Mouse (Mus musculus) lung, postnatal 0 days (tissue): Measurements from ENCODE around the gene Zbtb7a. TPM values are rescaled to one million over a fixed set of nuclear protein-coding genes. Genes with fewer than 3 reads are reported as not detected.

Experiments
- ATAC-seq: fragments of 200-750 bp; cut with Nextera tagmentation; 2 replicates; pipeline ENCODE4 v1.8.0; 2017; ENCODE audit warnings: moderate library complexity
- DNase-seq: peaks from one replicate; pipeline ENCODE4 v3.0.0-alpha.2; 2016; ENCODE audit warnings: low spot score
- H3K27ac ChIP-seq: fragments of 300-500 bp; sonication (generic); 2 replicates; pipeline ENCODE4 v1.5.1; 2014; ENCODE audit warnings: antibody characterized with exemption, mild to moderate bottlenecking, low read length, mixed read lengths
- H3K27me3 ChIP-seq: fragments of 300-500 bp; sonication (generic); replicated peaks from 2 replicates; pipeline ENCODE4 v1.6.1; 2014; ENCODE audit warnings: low read length, mixed read lengths; ENCODE audit not compliant: insufficient read depth
- H3K36me3 ChIP-seq: fragments of 300-500 bp; sonication (generic); 2 replicates; pipeline ENCODE4 v1.6.1; 2014; ENCODE audit warnings: low read length, mixed read lengths; ENCODE audit not compliant: insufficient read depth
- H3K4me1 ChIP-seq: fragments of 300-500 bp; sonication (generic); 2 replicates; pipeline ENCODE4 v1.6.1; 2014; ENCODE audit warnings: antibody characterized with exemption, low read depth, low read length, mixed read lengths; ENCODE audit not compliant: insufficient read depth
- H3K4me2 ChIP-seq: fragments of 300-500 bp; sonication (generic); replicated peaks from 2 replicates; pipeline ENCODE4 v1.6.1; 2014; ENCODE audit warnings: low read depth, mild to moderate bottlenecking, low read length, moderate library complexity, mixed read lengths
- H3K4me3 ChIP-seq: fragments of 300-500 bp; sonication (generic); 2 replicates; pipeline ENCODE4 v1.5.1; 2014; ENCODE audit warnings: low read depth, low read length
- H3K9ac ChIP-seq: fragments of 300-500 bp; sonication (generic); replicated peaks from 2 replicates; pipeline ENCODE4 v1.6.1; 2014; ENCODE audit warnings: low read depth, mild to moderate bottlenecking
- H3K9me3 ChIP-seq: fragments of 300-500 bp; sonication (generic); 2 replicates; pipeline ENCODE4 v1.6.1; 2016; ENCODE audit warnings: low read length, mixed read lengths
- CTCF ChIP-seq: IDR thresholded peaks from 2 replicates; pipeline ENCODE4 v1.5.1; 2016; ENCODE audit warnings: antibody characterized with exemption, mild to moderate bottlenecking
- EP300 ChIP-seq: IDR thresholded peaks from 2 replicates; pipeline ENCODE4 v1.6.1; 2016; ENCODE audit warnings: antibody characterized with exemption, mild to moderate bottlenecking, control low read depth
- WGBS: fragments of 180-500 bp; shearing (Covaris S2); extraction: QIAGEN DNeasy Blood & Tissue Kit; methylation state at CpG from one replicate; pipeline ENCODE4 v1.1.7; 2014; 5-methylcytosine and 5-hydroxymethylcytosine counted together
- polyA plus RNA-seq: library from polyadenylated mRNA; unstranded; fragments of >200 nt; fragmentation: Nextera tagmentation; extraction: Ambion mirVana; gene quantifications from 2 replicates; pipeline ENCODE4 v1.2.1, GENCODE M21; 2015

Gene Zbtb7a
- polyA plus RNA-seq, 1 experiment from 2014 or later: 58.2 TPM

DNA sequence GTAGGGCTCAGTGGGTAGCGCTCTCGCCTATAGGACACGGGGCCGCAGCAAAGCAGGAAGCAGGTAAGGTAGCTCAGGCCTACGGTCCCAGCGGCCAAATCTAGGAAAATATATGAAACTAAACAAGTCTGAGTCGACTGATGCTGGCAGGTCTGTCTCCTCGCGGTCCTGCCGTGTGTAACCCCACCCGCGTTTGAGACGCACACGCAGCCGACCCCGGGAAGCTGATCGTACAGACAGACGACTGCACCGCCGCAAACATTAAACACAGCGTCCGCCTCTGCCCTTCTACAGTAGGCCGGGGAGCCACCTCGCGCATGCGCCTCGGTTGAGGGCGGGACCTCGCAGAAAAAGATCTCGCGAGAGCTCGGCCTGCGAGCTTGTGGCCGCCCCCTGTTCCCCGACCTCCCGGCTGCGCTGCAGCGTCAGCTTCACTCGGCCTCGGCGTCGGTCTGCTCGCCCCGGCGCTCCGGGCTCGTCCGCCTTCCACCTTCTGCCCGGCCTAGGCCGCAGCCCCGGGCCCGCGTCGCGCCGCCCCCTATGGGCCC, 29.4 kb upstream of the Zbtb7a start, which contains the start of gene Map2k2:
Map2k2 (plus strand) TSS at position 351 of the 548 bp plus-strand sequence.
- peak; percentile 37; the same call in 1 of the 2 replicates for TF ChIP-seq EP300
- no peak for TF ChIP-seq CTCF
- Histone ChIP-seq H3K27me3 (no peaks in the 10 kb centered on the region), H3K36me3 (peaks cover 19% of the 10 kb centered on the region), H3K27ac (peak within 1 kb of the TSS; percentile 99), H3K4me1 (peaks cover 7% of the 10 kb centered on the region), H3K9me3 (no peaks in the 10 kb centered on the region), H3K9ac (peak within 1 kb of the TSS; percentile 79), H3K4me3 (peak within 1 kb of the TSS; percentile 74), H3K4me2 (peak within 1 kb of the TSS; percentile 61)
- 2% methylated on average over 55 of the region's 56 CpGs for WGBS
- peak; percentile 98 for DNase-seq
- peak; percentile 97 for ATAC-seq

DNA sequence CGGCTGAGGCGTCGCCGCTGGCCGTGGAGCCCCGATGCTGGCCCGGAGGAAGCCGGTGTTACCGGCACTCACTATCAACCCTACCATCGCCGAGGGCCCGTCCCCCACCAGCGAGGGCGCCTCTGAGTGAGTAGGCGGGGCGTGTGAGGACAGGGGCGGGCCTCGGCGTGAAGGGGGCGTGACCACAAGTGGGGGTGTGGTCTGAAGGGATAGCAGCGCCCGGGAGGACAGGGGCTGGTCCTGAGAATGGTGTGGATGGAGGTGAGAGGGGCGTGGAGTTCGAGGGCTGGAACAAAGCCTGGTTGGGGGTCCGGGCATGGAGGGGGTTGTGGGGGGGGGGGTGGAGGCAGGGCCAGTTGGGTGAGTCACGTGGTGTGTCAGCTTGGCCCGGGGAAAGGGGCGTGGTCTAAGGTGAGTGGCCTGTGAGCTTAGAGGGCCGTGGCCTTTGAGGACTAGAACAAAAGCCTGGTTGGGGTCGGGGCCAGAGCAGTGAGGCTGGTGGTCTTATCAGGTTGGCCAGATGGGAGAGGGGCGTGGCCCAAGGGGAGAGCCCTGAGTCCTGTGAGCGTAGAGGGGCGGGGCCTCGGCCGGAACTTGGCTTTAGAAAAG, 28.8 kb upstream of the Zbtb7a start:
- H3K9me3 ChIP-seq: no peaks in the 10 kb centered on the region
- ATAC-seq: peak; percentile 94
- peak overlapping the region; percentile 79 for H3K9ac ChIP-seq

DNA sequence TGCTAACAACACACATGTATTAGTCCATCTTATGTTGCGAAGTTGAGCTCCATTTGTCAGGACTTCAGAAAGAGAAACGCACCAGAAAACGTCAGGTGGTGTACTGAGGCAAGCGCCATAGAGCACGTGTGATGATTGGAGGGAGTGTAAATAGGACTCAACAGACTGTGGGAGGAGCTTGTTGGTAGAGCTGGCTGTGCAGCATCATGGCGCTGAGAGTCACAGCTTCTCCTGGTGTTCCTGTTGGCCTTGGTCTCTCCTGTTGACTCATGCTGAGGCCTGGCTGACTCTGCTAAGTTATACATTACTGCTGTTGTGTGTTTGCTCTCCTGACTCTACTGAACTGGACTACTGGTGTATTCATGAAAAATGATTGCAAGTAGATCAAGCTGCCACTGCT, 22.1 kb upstream of the Zbtb7a start:
- WGBS: 85% methylated on average over 6 of the region's 6 CpGs
- TF ChIP-seq EP300 (no peak), CTCF (no peak)
- Histone ChIP-seq H3K36me3 (peaks cover 39% of the 10 kb centered on the region), H3K9me3 (no peaks in the 10 kb centered on the region), H3K4me3 (no peak overlapping the region), H3K4me2 (no peak overlapping the region), H3K4me1 (no peaks in the 10 kb centered on the region), H3K27ac (no peak overlapping the region), H3K27me3 (no peaks in the 10 kb centered on the region), H3K9ac (no peak overlapping the region)
- no peak for ATAC-seq
- no peak for DNase-seq

More for the DNA sequence above, 28.8 kb upstream of the Zbtb7a start:
- Histone ChIP-seq H3K36me3 (peaks cover 19% of the 10 kb centered on the region), H3K27ac (peak overlapping the region; percentile 99), H3K4me2 (peak overlapping the region; percentile 61), H3K4me1 (peaks cover 7% of the 10 kb centered on the region), H3K4me3 (peak overlapping the region; percentile 74), H3K27me3 (no peaks in the 10 kb centered on the region)
- WGBS: under 1% methylated on average over 33 of the region's 35 CpGs
- DNase-seq: peak; percentile 90
- TF ChIP-seq CTCF (peak; percentile 56), EP300 (no peak)

DNA sequence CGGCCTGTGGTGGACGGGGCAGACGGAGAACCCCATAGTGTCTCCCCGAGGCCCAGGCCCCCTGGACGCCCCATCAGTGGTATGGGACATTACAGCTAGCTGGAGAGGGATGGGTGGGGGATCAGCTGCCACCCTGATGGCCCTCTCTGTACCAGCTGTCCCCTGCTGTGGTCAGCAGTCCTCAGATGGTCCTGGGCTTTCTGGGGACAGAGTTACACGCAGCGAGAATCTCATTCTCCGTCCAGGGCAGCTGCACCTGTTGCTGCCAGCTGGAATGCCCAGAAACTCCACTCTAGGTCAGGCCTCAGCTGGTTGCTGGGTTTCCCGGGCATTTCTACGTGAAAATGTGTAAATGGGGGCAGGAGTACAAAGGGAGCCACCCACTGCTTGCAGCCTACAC, 15.4 kb upstream of the Zbtb7a start:
- H3K4me2 ChIP-seq: no peak overlapping the region
- H3K36me3 ChIP-seq: peaks cover 49% of the 10 kb centered on the region
- DNase-seq (no peak), ATAC-seq (no peak)
- no peak overlapping the region for H3K4me3 ChIP-seq
- H3K9me3 ChIP-seq: no peaks in the 10 kb centered on the region
- TF ChIP-seq EP300 (no peak), CTCF (no peak)
- 91% methylated on average over 10 of the region's 10 CpGs for WGBS
- no peaks in the 10 kb centered on the region for H3K27me3 ChIP-seq
- H3K4me1 ChIP-seq: no peaks in the 10 kb centered on the region
- no peak overlapping the region for H3K27ac ChIP-seq
- H3K9ac ChIP-seq: no peak overlapping the region

DNA sequence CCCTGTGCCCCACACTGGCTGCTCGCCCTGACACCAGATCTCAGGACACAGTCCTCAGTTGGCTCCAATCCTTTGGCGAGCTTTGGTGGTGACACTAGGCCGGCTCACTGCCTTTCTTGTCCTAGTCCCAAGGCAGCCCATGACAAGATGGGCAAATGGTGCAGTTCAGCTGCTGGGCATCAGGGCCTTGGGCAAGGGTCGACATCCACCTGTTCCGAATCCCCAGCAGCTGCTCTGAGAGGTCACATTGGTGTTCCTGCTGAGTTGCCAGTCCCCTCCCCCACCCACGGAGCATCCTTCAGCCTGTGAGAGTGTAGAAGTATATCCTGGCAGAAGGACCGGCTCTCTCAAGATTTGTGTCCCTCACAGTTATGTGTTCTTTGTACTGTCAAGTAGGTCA, 14.4 kb upstream of the Zbtb7a start:
- no peak overlapping the region for H3K4me3 ChIP-seq
- H3K9ac ChIP-seq: no peak overlapping the region
- no peak for DNase-seq
- 81% methylated on average over 7 of the region's 7 CpGs for WGBS
- peaks cover 42% of the 10 kb centered on the region for H3K36me3 ChIP-seq
- no peak overlapping the region for H3K27ac ChIP-seq
- H3K4me2 ChIP-seq: no peak overlapping the region
- no peak for ATAC-seq
- no peaks in the 10 kb centered on the region for H3K27me3 ChIP-seq
- TF ChIP-seq EP300: no peak
- no peak for TF ChIP-seq CTCF
- no peaks in the 10 kb centered on the region for H3K9me3 ChIP-seq
- no peaks in the 10 kb centered on the region for H3K4me1 ChIP-seq

DNA sequence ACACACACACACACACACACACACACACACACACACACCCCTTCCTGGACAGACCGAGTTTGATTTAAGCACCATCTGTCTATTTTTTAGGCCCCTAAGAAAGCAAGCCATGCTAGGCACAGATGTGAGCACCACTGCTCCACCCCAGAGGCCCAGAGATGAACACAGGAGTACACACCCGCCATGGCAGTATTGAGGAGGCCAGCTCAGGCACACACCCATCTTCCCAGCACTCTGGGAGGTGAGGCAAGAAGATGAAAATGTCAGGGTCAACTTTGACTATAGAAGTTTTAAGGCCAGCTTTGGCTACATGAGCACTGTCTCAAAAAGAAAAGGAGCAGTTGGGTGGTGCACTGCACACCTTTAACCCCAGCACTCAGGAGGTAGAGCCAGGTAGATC, 12.1 kb upstream of the Zbtb7a start:
- no peaks in the 10 kb centered on the region for H3K27me3 ChIP-seq
- no peak overlapping the region for H3K4me2 ChIP-seq
- 70% methylated on average over 2 of the region's 2 CpGs for WGBS
- no peaks in the 10 kb centered on the region for H3K9me3 ChIP-seq
- H3K36me3 ChIP-seq: peaks cover 30% of the 10 kb centered on the region
- DNase-seq (no peak), ATAC-seq (no peak)
- H3K9ac ChIP-seq: no peak overlapping the region
- H3K4me3 ChIP-seq: no peak overlapping the region
- H3K27ac ChIP-seq: no peak overlapping the region
- H3K4me1 ChIP-seq: peaks cover 6% of the 10 kb centered on the region; the same call in 1 of the 2 replicates
- TF ChIP-seq CTCF (no peak), EP300 (no peak)
